Mouse (Mus musculus) liver, embryonic 14.5 days (tissue): ENCODE data around the gene Lor. TPM values are rescaled to one million over a fixed set of nuclear protein-coding genes. Genes with fewer than 3 reads are reported as not detected.
A peak's percentile ranks its signal among the peaks of the same experiment; 100 is the strongest.

Experiments used
- ATAC-seq: fragments of 200-750 bp; cut with Nextera tagmentation; 2 replicates; pipeline ENCODE4 v1.8.0; 2017; ENCODE audit warnings: moderate number of reproducible peaks, mild to moderate bottlenecking, moderate library complexity; ENCODE audit not compliant: insufficient read depth
- DNase-seq, 3 experiments: peaks; one replicate each; pipeline ENCODE4 v3.0.0-alpha.2; 2012 to 2013; ENCODE audit warnings: low read depth in 3 of 3, low spot score in 3 of 3
- H3K27ac ChIP-seq: fragments of 300-500 bp; sonication (generic); 2 replicates; pipeline ENCODE4 v1.5.1; 2014; ENCODE audit warnings: moderate library complexity, mild to moderate bottlenecking, control low read depth, inconsistent platforms
- H3K27me3 ChIP-seq: fragments of 300-500 bp; sonication (generic); 2 replicates; pipeline ENCODE4 v1.6.1; 2014; ENCODE audit warnings: mild to moderate bottlenecking, low read length, moderate library complexity; ENCODE audit not compliant: control insufficient read depth, insufficient read depth
- H3K36me3 ChIP-seq: fragments of 300-500 bp; sonication (generic); replicated peaks from 2 replicates; pipeline ENCODE4 v1.6.1; 2014; ENCODE audit warnings: low read depth; ENCODE audit not compliant: control insufficient read depth, insufficient read depth
- H3K4me1 ChIP-seq, 2 experiments: fragments of 200-500 bp in 1 of 2; fragments of 300-500 bp in 1 of 2; sonication (generic) in 1 of 2; replicated peaks; 2 replicates each; pipeline ENCODE4 v1.6.1; 2012 to 2014; ENCODE audit warnings: antibody characterized with exemption in 1 of 2, inconsistent platforms in 1 of 2, low read length in 1 of 2; ENCODE audit not compliant: control insufficient read depth in 2 of 2, insufficient read depth in 2 of 2
- H3K4me2 ChIP-seq: fragments of 300-500 bp; sonication (generic); 2 replicates; pipeline ENCODE4 v1.6.1; 2014; ENCODE audit warnings: low read depth, mild to moderate bottlenecking, control low read depth, moderate library complexity
- H3K4me3 ChIP-seq, 2 experiments: fragments of 200-500 bp in 1 of 2; fragments of 300-500 bp in 1 of 2; sonication (generic) in 1 of 2; 2 replicates each; pipeline ENCODE4 v1.5.1; 2012 to 2014; ENCODE audit warnings: low read depth in 2 of 2, low read length in 2 of 2, mild to moderate bottlenecking in 2 of 2, control low read depth in 1 of 2, inconsistent platforms in 1 of 2, moderate library complexity in 1 of 2; ENCODE audit not compliant: insufficient read depth in 1 of 2
- H3K9ac ChIP-seq: fragments of 300-500 bp; sonication (generic); replicated peaks from 2 replicates; pipeline ENCODE4 v1.6.1; 2014; ENCODE audit warnings: mild to moderate bottlenecking, control low read depth, moderate library complexity
- H3K9me3 ChIP-seq: fragments of 300-500 bp; sonication (generic); 2 replicates; pipeline ENCODE4 v1.6.1; 2016; ENCODE audit warnings: low read length, mixed read lengths; ENCODE audit not compliant: control insufficient read depth
- CTCF ChIP-seq: IDR thresholded peaks from 2 replicates; pipeline ENCODE4 v1.5.1; 2016; ENCODE audit warnings: antibody characterized with exemption, low read depth, control low read depth
- EP300 ChIP-seq: IDR thresholded peaks from 2 replicates; pipeline ENCODE4 v1.6.1; 2016; ENCODE audit warnings: antibody characterized with exemption, low read depth
- WGBS: fragments of 180-500 bp; shearing (Covaris S2); extraction: QIAGEN DNeasy Blood & Tissue Kit; methylation state at CpG from one replicate; pipeline ENCODE4 v1.1.7; 2014; ENCODE audit not compliant: insufficient replicate concordance; 5-methylcytosine and 5-hydroxymethylcytosine counted together
- polyA plus RNA-seq, 2 experiments: library from polyadenylated mRNA; depleted of rRNA in 1 of 2; stranded (reverse) in 1 of 2; unstranded in 1 of 2; fragments of >200 nt; fragmentation: Nextera tagmentation in 1 of 2; extraction: Ambion mirVana in 1 of 2; gene quantifications; 2 replicates each; pipeline versions ENCODE4 v1.2.1 to v1.2.3; 2012 to 2014

The Lor gene
- polyA plus RNA-seq, 2 experiments, result 0.04 TPM; not detected in 1

- no peak overlapping the region for H3K27ac ChIP-seq
- H3K27me3 ChIP-seq, result no peaks in the 10 kb centered on the region
- 14% methylated on average over 6 of the region's 6 CpGs for WGBS
- H3K4me2 ChIP-seq, result no peak overlapping the region
- H3K4me3 ChIP-seq, result no peak overlapping the region
- no peak for ATAC-seq
- TF ChIP-seq CTCF, result peak; percentile 50
- no peak for TF ChIP-seq EP300
- no peaks in the 10 kb centered on the region for H3K4me1 ChIP-seq
- H3K9ac ChIP-seq, result no peak overlapping the region
- DNase-seq, result no peak
- H3K9me3 ChIP-seq, result no peaks in the 10 kb centered on the region
- H3K36me3 ChIP-seq, result no peaks in the 10 kb centered on the region
Observed at GRCm38 (mm10) chr3:92106582-92106981, 23.6 kb upstream of the Lor start.

DNA sequence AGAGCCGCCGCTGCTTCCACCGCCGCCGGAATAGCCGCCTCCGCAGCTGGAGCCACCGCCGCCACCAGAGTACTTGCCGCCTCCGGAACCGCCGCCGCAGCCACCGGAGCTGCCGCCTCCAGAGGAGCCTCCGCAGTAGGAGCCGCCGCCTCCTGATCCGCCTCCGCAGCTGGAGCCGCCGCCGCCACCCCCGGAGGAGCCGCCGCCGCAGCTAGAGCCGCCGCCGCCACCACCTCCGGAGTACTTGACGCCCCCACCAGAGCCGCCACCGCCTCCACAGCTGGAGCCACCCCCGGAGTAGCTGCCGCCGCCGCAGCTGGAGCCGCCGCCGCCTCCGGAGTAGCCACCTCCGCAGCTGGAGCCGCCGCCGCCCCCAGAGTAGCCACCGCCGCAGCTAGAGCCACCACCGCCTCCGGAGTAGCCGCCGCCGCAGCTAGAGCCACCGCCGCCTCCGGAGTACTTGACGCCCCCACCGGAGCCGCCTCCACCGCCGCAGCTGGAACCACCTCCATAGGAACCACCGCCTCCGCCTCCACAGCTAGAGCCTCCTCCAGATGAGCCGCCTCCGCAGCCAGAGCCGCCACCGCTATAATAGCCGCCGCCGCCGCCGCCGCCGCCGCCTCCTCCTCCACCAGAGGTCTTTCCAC, 1.5 kb downstream of the Lor start:
- DNase-seq (no peak), ATAC-seq (peak; percentile 21; the same call in 1 of the 2 replicates)
- TF ChIP-seq CTCF (no peak), EP300 (no peak)
- H3K9ac ChIP-seq, result no peak overlapping the region
- H3K9me3 ChIP-seq, result no peaks in the 10 kb centered on the region
- peak overlapping the region; percentile 41 to 47; a peak in 3 of 4 replicates for H3K4me3 ChIP-seq
- WGBS, result under 1% methylated on average over 72 of the region's 76 CpGs
- H3K36me3 ChIP-seq, result no peaks in the 10 kb centered on the region
- H3K27ac ChIP-seq, result no peak overlapping the region
- H3K4me2 ChIP-seq, result peak overlapping the region; percentile 65
- peaks cover 55% of the 10 kb centered on the region for H3K27me3 ChIP-seq
- no peaks in the 10 kb centered on the region for H3K4me1 ChIP-seq

DNA sequence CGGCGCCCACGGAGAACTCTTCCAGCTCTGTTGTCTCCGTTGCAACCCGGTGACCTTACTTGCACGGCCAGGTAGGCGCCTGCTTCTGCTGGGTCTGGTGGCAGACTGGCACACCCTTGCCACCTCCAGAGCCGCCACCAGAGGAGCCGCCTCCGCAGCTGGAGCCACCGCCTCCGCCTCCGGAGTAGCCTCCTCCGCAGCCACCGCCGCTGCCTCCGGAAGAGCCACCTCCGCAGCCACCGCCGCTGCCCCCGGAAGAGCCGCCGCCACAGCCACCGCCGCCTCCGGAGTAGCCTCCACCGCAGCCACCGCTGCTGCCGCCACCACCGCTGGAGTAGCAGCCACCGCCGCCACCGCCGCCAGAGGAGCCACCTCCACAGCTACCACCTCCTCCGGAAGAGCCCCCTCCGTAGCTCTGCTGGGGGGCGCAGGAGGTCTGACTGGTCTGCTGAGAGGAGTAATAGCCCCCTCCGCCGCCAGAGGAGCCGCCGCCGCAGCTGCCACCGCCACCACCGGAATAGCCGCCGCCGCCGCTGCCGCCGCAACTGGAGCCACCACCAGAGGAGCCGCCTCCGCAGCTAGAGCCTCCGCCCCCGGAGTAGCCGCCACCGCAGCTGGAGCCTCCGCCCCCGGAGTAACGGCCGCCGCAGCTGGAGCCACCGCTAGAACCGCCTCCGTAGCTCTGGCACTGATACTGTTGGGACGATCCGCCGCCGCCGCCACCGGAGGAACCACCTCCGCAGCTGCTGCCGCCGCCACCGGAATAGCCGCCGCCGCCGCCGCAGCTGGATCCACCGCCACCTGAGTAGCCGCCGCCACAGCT, 2.3 kb downstream of the Lor start:
- Histone ChIP-seq H3K36me3 (no peaks in the 10 kb centered on the region), H3K4me2 (peak overlapping the region; percentile 65), H3K27me3 (peaks cover 55% of the 10 kb centered on the region), H3K9me3 (no peaks in the 10 kb centered on the region), H3K4me3 (peak overlapping the region; percentile 41 to 47), H3K9ac (no peak overlapping the region), H3K4me1 (no peaks in the 10 kb centered on the region), H3K27ac (no peak overlapping the region)
- DNase-seq (peak in 1 of 3 experiments; percentile 6), ATAC-seq (peak; percentile 41)
- TF ChIP-seq CTCF, result no peak
- TF ChIP-seq EP300, result no peak
- under 1% methylated on average over 65 of the region's 82 CpGs for WGBS

- no peaks in the 10 kb centered on the region for H3K27me3 ChIP-seq
- DNase-seq (no peak), ATAC-seq (no peak)
- H3K36me3 ChIP-seq, result no peaks in the 10 kb centered on the region
- H3K4me2 ChIP-seq, result no peak overlapping the region
- TF ChIP-seq EP300, result no peak
- peak; percentile 66 for TF ChIP-seq CTCF
- H3K4me1 ChIP-seq, result no peaks in the 10 kb centered on the region
- H3K4me3 ChIP-seq, result no peak overlapping the region
- no peak overlapping the region for H3K9ac ChIP-seq
- H3K9me3 ChIP-seq, result no peaks in the 10 kb centered on the region
- 44% methylated on average over 6 of the region's 6 CpGs for WGBS
- no peak overlapping the region for H3K27ac ChIP-seq
Observed at GRCm38 (mm10) chr3:92050382-92051054, 32.4 kb downstream of the Lor start.

- Histone ChIP-seq H3K27me3 (no peaks in the 10 kb centered on the region), H3K4me3 (no peak overlapping the region), H3K9ac (no peak overlapping the region), H3K4me2 (no peak overlapping the region), H3K27ac (no peak overlapping the region), H3K9me3 (no peaks in the 10 kb centered on the region), H3K36me3 (no peaks in the 10 kb centered on the region), H3K4me1 (no peaks in the 10 kb centered on the region)
- no peak for ATAC-seq
- TF ChIP-seq EP300 (no peak), CTCF (no peak)
- no peak for DNase-seq
- 32% methylated on average over 1 of the region's 1 CpGs for WGBS
Observed at GRCm38 (mm10) chr3:92033892-92034291, 49.0 kb downstream of the Lor start.
